ENCODE assay signal across 31 mouse cellular contexts in the genomic region with DNA sequence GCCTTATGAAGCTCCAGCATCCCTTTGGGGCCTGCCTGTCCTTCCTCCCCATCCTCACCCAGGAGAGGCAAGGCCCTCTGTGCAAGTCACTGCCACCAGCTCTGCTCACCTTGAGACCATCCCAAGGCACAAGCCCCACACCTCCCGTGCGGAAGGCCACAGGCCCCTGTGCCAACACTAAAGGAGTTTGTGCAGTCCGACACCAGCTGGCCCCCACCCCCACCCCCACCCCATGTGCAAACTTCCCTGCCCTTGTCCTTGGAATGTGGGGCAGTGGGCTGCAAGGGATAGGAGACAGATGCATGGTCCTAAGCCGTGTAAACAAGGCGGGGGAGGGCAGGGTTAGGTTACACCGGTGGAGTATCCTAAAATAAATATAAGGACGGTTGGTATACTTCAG. TPM values are rescaled to one million over a fixed set of nuclear protein-coding genes. Genes with fewer than 3 reads are reported as not detected.
DNase-seq lines count a peak whose midpoint lies in the region; ATAC-seq and TF ChIP-seq lines count a peak whose summit lies in the region.
"Had no signal": no experiment of that assay in that cellular context is flagged by ENCODE, and none has a peak within 500 bp of the region (broad histone marks: within the 10 kb centered on the region; RNA-seq: fewer than 3 reads in every experiment).

No protein-coding gene starts in this region.

- peak; percentile 47; the same call in 1 of the 2 replicates for ATAC-seq in embryonic facial prominence, embryonic 12.5 days (ENCODE audit: insufficient number of reproducible peaks, insufficient read depth, low FRiP score, low TSS enrichment)
- ATAC-seq in lung, postnatal 0 days = no peak
- ATAC-seq: forebrain, embryonic 13.5 days; forebrain, postnatal 0 days; hindbrain, postnatal 0 days; inflammation-experienced regulatory T-cells, adult 6 months; intestine, embryonic 16.5 days; Patski had no signal

- no peak for TF ChIP-seq CTCF in lung, postnatal 0 days (IDR thresholded peaks at IDR 0.05)

- no peaks in the 10 kb centered on the region for H3K36me3 ChIP-seq in heart, embryonic 10.5 days
- H3K36me3 ChIP-seq in embryonic facial prominence, embryonic 10.5 days (replicated peaks) = no peaks in the 10 kb centered on the region
- no peaks in the 10 kb centered on the region for H3K36me3 ChIP-seq in embryonic facial prominence, embryonic 12.5 days
- H3K36me3 ChIP-seq in lung, postnatal 0 days (ENCODE audit: insufficient read depth, low read length) = no peaks in the 10 kb centered on the region
- H3K36me3 ChIP-seq: G1E; heart, embryonic 12.5 days; heart, embryonic 15.5 days had no signal

- H3K4me1 ChIP-seq in heart, embryonic 10.5 days = peaks cover 21% of the 10 kb centered on the region
- peaks cover 50% of the 10 kb centered on the region for H3K4me1 ChIP-seq in embryonic facial prominence, embryonic 10.5 days
- peaks cover 14% of the 10 kb centered on the region for H3K4me1 ChIP-seq in embryonic facial prominence, embryonic 12.5 days
- H3K4me1 ChIP-seq in lung, postnatal 0 days (ENCODE audit: insufficient read depth, low read depth, low read length) = no peaks in the 10 kb centered on the region
- H3K4me1 ChIP-seq: forebrain, embryonic 13.5 days had no signal

- H3K27ac ChIP-seq in heart, embryonic 10.5 days = 0 out of 2 replicates have a peak overlapping the region, but pooled peaks have one; percentile 7
- H3K27ac ChIP-seq in embryonic facial prominence, embryonic 10.5 days (replicated peaks) = peak overlapping the region; percentile 75
- H3K27ac ChIP-seq in embryonic facial prominence, embryonic 12.5 days = peak overlapping the region; percentile 25; the same call in 1 of the 2 replicates
- no peak overlapping the region for H3K27ac ChIP-seq in lung, postnatal 0 days (ENCODE audit: low read length)
- H3K27ac ChIP-seq: forebrain, embryonic 13.5 days; gastrocnemius, adult 2 months; heart, embryonic 15.5 days; hindbrain, embryonic 14.5 days; hindbrain, postnatal 0 days had no signal

- H3K27me3 ChIP-seq in heart, embryonic 10.5 days (ENCODE audit: insufficient read depth, poor library complexity, severe bottlenecking) = peaks cover 73% of the 10 kb centered on the region
- peaks cover 69% of the 10 kb centered on the region for H3K27me3 ChIP-seq in embryonic facial prominence, embryonic 10.5 days (replicated peaks; ENCODE audit: low read depth, poor library complexity, severe bottlenecking)
- H3K27me3 ChIP-seq in embryonic facial prominence, embryonic 12.5 days = 0 out of 2 replicates have a peak, but pooled peaks cover 4% of the 10 kb centered on the region
- H3K27me3 ChIP-seq in lung, postnatal 0 days (replicated peaks; ENCODE audit: insufficient read depth, low read length) = no peaks in the 10 kb centered on the region

- no peak for DNase-seq in heart, embryonic 10.5 days (ENCODE audit: low spot score)
- no peak for DNase-seq in heart, postnatal 4 days
- DNase-seq in embryonic facial prominence, embryonic 10.5 days (ENCODE audit: low spot score) = peak; percentile 60
- DNase-seq in lung, postnatal 0 days (ENCODE audit: low spot score) = no peak
- DNase-seq in kidney, adult 11 months = no peak
- DNase-seq: adrenal gland, postnatal 10 days; adrenal gland, postnatal 36 days; B cell, adult 2 months; cerebellum, adult 11 months; cerebellum, adult 2 months; cerebellum, adult 9-11 months; cerebellum, postnatal 25 days; forebrain, postnatal 0 days; gastrocnemius, adult 2 months; gastrocnemius, postnatal 14 days; heart, adult 11 months; heart, postnatal 10 days; heart, postnatal 36 days had no signal

- 63% methylated on average over 7 of the region's 7 CpGs for WGBS in heart, embryonic 10.5 days
- WGBS in embryonic facial prominence, embryonic 10.5 days = 51% methylated on average over 7 of the region's 7 CpGs
- WGBS in embryonic facial prominence, embryonic 12.5 days = 31% methylated on average over 7 of the region's 7 CpGs
- 37% methylated on average over 7 of the region's 7 CpGs for WGBS in lung, postnatal 0 days

- H3K9ac ChIP-seq in embryonic facial prominence, embryonic 12.5 days = no peak overlapping the region
- no peak overlapping the region for H3K9ac ChIP-seq in lung, postnatal 0 days (replicated peaks; ENCODE audit: low read depth)
- H3K9ac ChIP-seq: forebrain, embryonic 13.5 days; forebrain, postnatal 0 days; heart, embryonic 12.5 days; heart, embryonic 15.5 days; hindbrain, embryonic 14.5 days had no signal

- no peak overlapping the region for H3K4me2 ChIP-seq in embryonic facial prominence, embryonic 12.5 days (replicated peaks)
- no peak overlapping the region for H3K4me2 ChIP-seq in lung, postnatal 0 days (replicated peaks; ENCODE audit: low read depth, low read length)
- H3K4me2 ChIP-seq: forebrain, embryonic 13.5 days; heart, embryonic 12.5 days; heart, embryonic 15.5 days; hindbrain, embryonic 14.5 days had no signal

- no peak for TF ChIP-seq EP300 in lung, postnatal 0 days (IDR thresholded peaks at IDR 0.05)

- H3K9me3 ChIP-seq in heart, embryonic 10.5 days = no peaks in the 10 kb centered on the region
- no peaks in the 10 kb centered on the region for H3K9me3 ChIP-seq in embryonic facial prominence, embryonic 10.5 days
- no peaks in the 10 kb centered on the region for H3K9me3 ChIP-seq in embryonic facial prominence, embryonic 12.5 days
- no peaks in the 10 kb centered on the region for H3K9me3 ChIP-seq in lung, postnatal 0 days (ENCODE audit: low read length)
- H3K9me3 ChIP-seq: forebrain, embryonic 13.5 days; heart, embryonic 12.5 days; heart, embryonic 15.5 days had no signal

- H3K4me3 ChIP-seq in heart, embryonic 10.5 days = no peak overlapping the region
- 0 out of 2 replicates have a peak overlapping the region, but pooled peaks have one; percentile 1 for H3K4me3 ChIP-seq in embryonic facial prominence, embryonic 10.5 days
- H3K4me3 ChIP-seq in embryonic facial prominence, embryonic 12.5 days = no peak overlapping the region
- no peak overlapping the region for H3K4me3 ChIP-seq in lung, postnatal 0 days (ENCODE audit: low read depth, low read length)
- H3K4me3 ChIP-seq: erythroblast, embryonic 14.5 days; forebrain, embryonic 13.5 days; gastrocnemius, adult 2 months; heart, embryonic 12.5 days; heart, embryonic 15.5 days had no signal

RNA-seq across cellular contexts. Expression of a gene that starts 43.8 kb away (rescaled TPM):
- 0.39 and 0.44 TPM in 2 replicates for polyA plus RNA-seq in heart, embryonic 10.5 days (2016; fragmentation: Nextera tagmentation; extraction: Ambion mirVana)
- under 1 TPM; 0.26 to 0.41 TPM for total RNA-seq in heart, postnatal 4 days (2021)
- polyA plus RNA-seq in embryonic facial prominence, embryonic 10.5 days (2016; fragmentation: Nextera tagmentation; extraction: Ambion mirVana) = 0.25 and 0.45 TPM in 2 replicates
- polyA plus RNA-seq in embryonic facial prominence, embryonic 12.5 days (2016; fragmentation: Nextera tagmentation; extraction: Ambion mirVana) = 0.24 and 0.38 TPM in 2 replicates
- 0.54 and 0.56 TPM in 2 replicates for polyA plus RNA-seq in lung, postnatal 0 days (2015; fragmentation: Nextera tagmentation; extraction: Ambion mirVana)
- total RNA-seq: CH12.LX; common myeloid progenitor, adult 5-6 weeks; gastrocnemius, adult 2 months; gastrocnemius, postnatal 14 days had no signal
- polyA plus RNA-seq: erythroblast, embryonic 14.5 days; G1E; inflammation-experienced regulatory T-cells, adult 6 months; Patski had no signal
